Mouse (Mus musculus): ENCODE data around the gene Vps72. TPM values are rescaled to one million over a fixed set of nuclear protein-coding genes. Genes with fewer than 3 reads are reported as not detected.
"Not testable (repeated sequence)": the region's sequence is repeated elsewhere in the genome, so short reads cannot be mapped to it uniquely, and the experiment has no call there.

Vps72 gene
- total RNA-seq, 2 experiments from 2014 or later: 56.2 to 69.5 TPM

DNA sequence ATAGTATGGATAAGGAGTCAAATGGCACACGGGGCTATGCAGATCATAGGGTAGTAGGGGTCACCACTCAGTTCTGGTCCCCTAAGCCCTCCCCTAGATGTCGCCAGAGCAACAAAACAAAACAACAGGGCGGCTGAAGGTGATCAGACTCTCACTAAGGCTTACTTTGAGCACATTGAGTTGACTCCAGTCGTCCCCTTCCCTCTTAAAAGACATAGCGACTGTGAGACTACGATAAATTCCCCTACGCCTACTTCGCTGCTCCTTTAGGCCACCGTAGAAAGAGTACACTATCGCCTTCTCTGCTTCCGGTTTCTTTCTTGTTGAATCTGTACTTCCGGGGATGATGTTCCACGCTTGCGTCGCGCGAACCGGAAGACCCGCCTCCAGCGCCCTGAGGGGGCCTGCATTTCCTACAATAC is 22.9 kb downstream of the Vps72 start, which contains the start of the genes Scnm1 and Lysmd1:
Gene Scnm1, minus strand, starts transcription at position 332 of the 422 bp plus-strand sequence.
Gene Lysmd1, plus strand, starts transcription at position 409 of the 422 bp plus-strand sequence.
- DNase-seq: peak; percentile 91

DNA sequence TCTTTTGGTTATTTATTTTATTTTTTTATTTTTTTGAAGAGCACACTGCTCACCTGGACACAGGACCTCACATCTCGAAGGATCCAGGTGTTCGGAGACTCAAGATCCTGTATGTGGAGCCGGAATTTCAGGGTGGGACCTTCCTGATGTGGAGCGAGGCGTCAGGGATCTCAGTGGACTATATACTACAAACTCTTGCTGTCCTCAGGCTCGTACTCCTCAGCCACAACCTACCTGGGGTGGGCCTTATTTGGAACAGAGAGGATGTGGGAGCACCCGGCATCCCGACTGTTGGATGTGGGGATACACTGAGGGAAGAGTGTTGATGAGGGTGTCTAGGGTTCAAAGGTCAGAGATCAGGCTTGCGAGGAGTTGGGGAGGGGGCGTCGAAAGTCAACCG is 23.3 kb downstream of the Vps72 start:
- not testable (repeated sequence) for DNase-seq

DNA sequence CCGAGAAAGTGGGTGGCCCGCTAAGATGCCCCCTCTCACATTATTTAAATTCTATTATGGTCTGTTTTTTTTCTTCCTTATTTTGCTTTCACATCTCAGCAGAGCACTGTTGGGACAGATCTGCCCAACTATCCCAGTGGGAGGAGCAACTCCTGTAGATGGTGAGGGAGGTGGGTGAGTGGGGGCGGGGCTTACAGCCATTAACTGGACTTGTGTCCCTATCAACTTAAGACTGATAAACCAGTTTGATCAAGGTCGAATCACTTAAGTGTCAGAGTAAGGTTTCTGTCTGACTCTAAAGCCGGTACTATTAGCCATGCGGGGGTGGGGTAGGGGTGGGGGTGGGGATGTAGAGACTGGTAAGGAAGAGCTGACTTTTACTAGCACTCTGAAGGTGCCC is 24.2 kb downstream of the Vps72 start:
- peak; percentile 66 for DNase-seq

DNA sequence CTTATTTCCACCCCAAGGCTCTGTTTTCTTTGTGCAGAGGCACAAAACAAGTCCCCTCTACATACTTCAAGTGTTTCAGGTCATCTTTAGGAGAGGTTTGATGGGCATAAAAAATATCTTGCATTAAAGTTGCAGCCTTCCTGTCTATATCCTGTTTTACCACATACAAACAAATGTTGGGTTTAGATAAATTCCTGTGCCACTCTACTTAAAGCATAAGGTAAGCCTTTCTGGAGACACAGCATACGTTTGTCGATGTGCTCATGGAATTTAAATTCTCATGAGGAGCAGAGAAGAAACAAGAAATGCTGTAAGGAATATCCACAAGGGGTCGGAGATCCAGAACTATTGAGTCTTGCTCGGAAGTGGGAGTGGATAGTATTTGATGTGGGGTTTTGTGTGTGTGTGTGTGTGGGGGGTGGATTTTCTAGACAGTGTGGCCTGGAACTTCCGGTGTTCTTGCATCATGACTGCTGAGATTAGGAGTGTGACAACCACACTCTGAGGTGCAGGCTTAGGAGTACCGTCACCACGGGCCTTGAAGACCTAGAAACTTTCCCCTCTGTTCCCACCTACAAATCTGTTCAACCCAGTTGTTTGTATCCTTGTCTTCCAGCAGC is 24.7 kb downstream of the Vps72 start:
- DNase-seq: no peak

DNA sequence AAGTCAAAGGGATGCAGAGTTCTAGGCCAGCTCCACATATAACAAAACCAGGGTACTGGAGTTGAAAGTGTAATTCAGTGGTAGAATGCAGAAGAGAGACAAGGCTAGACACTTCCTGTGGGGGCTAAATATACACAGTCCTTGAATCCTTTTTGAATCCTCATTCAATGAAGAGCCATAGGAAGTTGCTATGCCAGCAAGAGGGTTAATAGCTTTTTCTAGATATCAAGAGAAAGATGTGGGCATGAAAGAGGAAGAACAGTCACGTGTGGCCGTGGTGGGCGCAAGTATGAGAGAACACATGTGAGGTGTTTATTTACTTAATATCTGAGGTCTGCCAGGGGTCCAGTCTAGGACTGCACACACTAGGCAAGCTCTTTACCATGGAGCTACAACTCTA is 25.5 kb downstream of the Vps72 start:
- DNase-seq: no peak

DNA sequence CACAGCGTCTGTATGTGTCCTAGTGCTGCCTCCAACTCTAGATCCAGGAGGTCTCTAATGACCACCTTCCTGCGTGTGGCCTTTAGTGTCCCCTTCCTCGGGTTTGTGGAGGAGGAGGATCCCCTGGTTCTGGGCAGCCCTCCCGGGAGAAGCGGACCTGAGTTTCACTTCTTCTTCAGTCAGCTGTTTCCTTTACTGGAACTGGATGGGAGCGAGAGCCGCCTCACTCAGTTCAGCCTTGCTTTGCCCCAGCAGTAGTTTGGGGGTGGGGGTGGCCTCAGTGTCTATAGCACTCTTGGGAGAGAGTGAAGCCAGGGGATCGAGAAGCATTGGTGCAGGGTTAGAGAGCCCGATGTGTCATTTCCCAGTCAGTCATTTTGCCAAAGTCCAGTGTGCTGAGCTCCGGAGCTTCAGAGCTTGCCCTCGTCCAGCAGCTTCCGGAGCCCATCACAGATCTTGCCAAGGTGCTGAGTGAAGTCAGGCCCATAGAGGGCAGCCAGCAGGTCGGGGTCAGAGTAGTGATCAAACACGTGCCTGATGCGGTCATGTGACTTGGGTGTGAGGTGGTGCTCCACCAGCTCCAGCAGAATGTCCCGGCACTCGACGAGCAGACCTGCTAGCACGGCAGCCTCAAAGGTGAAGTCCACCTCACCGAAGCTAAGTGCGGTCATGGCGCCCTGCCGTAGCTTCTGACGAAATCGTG is 28.9 kb downstream of the Vps72 start:
- no peak for DNase-seq

DNA sequence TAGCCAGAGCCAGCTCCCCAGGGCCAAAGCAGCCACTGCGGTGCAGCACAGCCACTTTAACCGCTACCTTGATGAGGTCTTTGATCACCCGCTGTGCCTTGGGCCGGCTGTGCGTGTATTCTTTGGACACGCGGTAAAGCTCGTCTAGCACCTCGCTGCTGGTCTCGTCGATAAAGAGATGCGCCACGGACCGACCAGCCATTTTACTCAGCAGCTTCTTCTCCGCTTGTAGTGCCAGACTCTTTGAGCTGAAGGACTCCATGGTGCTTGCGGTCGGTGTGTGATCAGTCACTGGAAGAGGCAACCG is 29.4 kb downstream of the Vps72 start:
- no peak for DNase-seq

DNA sequence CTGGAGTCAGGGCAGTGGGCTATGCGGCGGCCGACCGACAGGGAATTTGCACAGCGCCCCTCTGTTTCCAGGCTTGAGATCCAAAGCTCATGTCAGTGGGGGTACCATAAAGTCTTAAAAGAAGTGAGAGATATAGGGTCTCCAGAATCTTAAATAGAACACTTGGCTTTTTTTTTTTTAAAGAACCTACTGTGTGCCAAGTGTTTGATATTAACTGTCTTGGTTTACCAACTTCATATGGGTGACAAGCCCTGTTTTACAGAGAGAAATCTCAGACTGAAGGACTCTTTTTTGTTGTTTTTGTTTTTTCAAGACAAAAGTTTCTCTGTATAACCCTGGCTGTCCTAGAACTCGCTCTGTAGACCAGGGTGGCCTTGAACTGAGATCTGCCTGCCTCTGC is 30.0 kb downstream of the Vps72 start:
- no peak for DNase-seq

DNA sequence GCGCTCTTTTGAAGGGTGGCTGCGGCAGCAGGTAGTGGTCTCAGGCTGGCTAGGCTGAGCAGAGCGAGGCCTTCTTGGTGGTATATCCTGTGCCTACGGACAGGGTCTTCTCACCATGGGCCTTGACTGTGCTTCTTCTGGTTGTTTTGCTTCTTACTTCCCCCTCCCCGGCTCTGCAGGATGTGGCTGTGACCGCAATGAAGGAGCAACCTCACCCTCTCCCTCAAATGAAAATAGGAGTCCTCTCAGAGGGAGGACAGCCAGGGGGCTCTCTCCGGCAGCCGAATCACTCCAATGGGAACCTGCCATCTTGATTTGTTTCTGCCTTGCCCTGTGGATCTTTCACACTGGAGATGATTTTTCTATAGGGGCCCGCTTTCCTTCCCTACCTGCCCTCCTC is 30.7 kb downstream of the Vps72 start:
- no peak for DNase-seq

DNA sequence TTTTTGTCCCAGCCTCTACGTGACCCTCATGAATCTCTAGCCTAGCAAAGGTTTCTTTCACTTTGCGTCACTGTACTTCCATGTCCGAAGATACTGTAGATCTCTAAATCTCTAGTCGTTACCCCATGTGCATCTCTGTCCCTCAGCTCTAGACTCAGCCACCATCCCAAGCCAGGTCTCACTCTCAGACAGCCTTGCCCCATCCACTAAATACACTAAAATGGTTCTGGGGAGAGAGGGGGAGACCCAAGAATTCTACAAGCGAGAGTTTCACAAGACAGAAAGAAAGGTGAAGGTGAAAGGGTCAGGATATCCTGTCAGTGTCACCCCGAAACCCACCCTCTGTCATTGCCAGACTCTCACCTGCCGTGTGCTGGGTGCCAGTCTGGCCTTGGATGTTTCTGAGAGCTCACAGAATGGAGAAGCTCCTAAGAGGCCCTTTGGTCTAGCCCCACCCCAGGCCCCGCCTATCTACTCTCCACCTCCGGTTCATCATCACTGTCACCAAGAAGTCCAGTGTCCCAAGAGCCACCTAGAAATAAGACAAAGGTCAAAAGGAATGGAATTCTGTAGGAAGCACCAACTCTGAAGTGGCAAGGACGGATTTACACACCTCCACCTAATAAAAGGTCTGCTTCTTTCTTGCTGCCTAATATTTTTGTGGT is 31.3 kb downstream of the Vps72 start, which contains the start of gene Tnfaip8l2:
Gene Tnfaip8l2, minus strand, starts transcription at position 409 of the 665 bp plus-strand sequence.
- no peak for DNase-seq

DNA sequence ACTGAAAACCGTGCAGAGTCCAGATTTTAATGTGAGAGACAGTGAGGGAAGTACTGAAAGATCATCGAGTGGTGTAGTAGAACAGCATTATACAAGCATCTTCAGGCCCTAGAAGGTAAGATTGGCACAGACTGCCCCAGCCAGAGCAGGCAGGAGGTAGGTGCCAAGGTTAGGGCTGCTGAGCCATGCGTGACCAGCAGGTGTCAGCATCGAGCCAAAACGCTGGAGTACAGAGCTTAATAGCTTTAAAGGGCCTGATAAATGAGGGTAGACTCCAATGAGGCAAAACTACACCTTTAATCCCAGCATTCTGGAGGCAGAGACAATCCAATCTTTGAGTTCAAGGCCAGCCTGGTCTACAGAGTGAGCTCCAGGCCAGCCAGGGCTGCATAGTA is 31.8 kb downstream of the Vps72 start:
- DNase-seq: peak; percentile 93

DNA sequence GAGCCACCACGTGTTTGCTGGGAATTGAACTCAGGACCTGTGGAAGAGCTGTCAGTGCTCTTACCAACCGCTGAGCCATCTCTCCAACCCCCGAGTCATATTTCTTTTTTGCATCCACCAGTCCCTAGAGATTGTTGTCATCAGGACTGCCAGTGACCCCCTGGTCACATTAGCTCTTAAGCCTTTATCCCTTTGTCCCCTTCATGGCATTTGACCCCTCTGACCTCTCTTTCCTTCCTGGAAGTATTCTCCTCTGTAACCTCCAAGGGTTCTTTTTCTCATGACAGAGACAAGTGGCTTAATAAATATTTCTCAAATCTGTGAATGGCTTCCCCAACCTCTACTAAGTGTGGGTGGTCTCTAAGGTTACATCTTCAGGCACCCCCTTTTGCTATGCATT is 37.1 kb downstream of the Vps72 start:
- no peak for DNase-seq

DNA sequence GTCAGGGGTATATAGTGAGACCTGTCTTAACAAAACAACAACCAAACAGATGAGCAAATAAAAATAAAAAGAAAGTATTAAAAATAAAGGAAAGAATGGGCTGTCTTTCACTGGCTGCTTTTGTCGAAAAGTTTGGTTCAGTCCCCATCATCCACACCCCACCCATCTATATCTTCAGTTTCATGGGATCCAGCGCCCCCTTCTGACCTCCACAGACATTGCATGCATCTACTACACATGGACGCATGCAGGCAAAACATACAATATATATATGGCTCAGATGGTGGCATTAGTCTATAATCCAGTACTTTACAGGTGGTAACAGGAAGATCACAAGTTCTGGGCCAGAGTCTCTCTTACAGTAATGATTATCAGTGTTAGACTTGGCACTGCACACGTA is 43.1 kb downstream of the Vps72 start:
- DNase-seq: peak; percentile 53

DNA sequence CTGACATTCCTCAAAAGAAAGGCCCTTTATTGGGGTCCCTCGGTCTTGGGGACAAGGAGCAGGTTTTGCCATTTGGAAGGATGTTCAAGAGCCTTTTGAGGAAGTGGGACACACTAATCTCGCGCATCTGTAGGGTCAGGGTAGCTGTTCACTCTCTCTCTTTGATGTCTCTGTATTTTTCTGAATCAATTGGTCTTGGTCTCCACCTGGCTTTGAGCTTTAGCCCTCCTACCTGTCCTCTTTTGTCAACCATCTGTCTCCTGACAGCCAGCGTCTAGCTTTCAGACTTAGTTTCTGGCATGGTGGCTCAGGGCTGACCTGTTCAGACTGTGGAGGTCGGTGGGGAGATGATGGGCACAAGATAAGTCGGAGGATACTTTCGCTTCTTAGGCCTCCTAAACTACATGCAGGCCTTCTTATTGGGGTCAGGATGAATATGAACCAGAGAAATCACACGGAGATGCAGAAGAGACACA is 48.7 kb downstream of the Vps72 start:
- no peak for DNase-seq

DNA sequence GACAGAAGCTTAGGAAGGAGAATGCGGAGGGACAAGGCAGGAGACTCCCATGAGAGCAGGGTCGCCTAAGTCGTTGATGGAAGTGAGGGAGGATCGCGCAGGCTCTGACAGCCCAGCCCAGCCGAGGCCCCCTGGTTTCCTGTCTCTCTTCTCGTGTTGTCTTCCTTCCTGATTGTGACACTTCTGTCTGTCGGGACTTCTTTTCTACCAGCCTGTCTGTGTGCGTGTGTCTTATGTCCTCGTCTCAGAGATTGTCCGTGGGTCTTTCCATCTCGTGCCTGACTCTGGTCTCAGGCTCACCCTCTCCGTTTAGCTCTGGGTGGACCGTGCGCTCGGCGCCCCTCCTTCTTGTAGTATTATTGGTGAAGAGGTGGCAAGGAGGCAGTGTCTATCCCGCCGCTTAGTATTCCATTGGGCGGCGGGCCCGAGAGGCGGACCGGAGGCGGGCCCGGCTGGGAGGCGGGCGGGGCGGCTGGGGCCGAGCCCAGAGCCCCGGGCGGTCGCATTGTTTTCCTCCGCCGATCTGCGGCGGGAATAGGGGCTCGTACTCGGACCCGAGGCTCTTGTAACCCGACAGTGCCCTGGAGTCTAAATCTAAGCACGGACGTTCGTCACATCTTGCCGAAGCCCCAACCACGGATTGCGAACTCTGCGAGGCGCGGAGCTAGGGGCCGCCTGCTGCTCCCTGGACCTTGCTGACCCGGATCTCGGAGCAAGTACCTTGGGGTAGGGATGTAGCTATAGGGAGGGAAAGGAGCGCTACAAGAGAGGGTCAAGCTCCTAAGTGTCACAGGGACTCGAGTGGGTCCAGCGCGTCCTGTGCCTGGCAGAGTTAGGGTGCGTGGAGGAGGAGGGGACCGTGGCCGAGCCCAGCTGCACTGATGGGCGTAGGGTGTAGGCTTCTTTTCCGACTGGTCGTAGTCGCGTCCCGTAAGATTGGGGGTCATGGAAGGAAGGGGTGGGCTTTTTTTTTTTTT is 49.5 kb downstream of the Vps72 start, which contains the start of gene Sema6c:
Gene Sema6c, plus strand, starts transcription at position 471 of the 977 bp plus-strand sequence.
- peak; percentile 94 for DNase-seq

DNA sequence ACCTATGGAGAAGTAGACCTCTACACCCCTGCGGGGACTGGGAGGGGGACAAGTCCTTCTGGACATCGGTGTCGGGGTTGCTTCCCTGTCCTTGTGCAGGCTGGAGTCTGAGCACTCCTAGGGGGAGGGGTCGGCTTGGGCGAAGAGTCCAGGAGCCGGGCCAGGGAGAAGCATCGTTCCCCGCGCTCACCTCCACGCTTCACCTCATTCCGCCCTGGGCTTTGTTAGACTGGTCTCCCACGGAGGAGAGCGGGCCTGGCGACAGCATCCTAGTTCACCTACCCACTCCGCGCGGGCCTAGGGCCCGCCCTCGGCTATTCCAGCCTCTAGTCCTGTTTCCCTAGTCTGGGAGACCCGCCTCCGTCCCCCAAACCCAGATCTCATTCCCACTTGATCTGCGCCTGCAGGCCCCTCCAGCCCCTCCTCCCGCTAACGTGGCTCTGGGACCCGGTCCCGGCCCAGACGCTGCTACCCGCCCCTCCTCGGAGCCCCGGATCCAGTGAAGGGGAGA is 50.3 kb downstream of the Vps72 start:
- DNase-seq: no peak

DNA sequence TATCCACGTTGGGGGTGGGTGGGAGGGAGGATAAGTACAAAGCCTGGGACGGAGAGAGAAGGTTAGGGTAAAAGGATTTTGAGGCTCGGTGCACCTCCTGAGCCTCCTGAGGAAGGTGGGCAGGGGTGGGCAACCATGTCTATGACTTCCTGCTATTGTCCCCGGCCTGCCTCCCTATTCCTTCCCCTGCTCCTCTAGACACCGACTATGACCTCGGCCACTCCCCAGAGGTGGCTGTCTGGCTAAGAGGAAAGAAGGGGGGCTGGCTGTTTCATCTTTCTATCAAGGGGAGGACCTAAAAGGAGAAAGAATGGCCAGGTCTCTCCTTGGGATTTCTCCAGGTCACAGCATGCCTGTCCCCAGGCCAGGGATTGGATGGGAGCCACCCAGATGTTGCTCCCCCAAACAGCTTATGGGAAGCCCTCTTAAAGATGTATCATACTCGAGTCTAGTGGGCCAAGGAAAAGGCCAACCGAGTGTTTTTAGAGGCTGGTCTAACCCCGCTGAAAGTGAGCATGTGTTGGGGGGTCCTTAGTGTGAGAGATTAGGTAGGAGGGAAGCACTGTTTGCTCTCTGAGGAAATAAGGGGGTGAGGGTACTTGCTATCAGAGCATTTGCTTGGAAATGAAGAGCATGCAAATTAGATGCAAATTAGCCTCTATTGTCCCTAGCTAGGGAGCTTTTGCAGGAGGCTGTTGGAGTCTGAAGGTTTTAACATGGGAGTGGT is 51.0 kb downstream of the Vps72 start:
- DNase-seq: no peak

DNA sequence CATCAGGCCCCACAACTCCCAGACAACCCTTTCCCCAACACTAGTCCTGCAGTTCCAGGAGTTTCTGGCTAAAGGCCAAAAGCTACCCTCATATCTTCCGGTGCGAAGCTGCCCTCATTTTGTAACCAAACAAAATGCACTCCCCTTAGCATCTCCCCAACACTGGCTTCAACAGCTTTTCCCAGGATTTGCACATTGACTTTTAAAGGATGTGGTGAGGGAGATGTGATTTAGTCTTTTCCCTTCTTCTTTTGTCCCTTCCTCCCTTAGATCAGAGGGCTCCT is 51.5 kb downstream of the Vps72 start:
- no peak for DNase-seq

DNA sequence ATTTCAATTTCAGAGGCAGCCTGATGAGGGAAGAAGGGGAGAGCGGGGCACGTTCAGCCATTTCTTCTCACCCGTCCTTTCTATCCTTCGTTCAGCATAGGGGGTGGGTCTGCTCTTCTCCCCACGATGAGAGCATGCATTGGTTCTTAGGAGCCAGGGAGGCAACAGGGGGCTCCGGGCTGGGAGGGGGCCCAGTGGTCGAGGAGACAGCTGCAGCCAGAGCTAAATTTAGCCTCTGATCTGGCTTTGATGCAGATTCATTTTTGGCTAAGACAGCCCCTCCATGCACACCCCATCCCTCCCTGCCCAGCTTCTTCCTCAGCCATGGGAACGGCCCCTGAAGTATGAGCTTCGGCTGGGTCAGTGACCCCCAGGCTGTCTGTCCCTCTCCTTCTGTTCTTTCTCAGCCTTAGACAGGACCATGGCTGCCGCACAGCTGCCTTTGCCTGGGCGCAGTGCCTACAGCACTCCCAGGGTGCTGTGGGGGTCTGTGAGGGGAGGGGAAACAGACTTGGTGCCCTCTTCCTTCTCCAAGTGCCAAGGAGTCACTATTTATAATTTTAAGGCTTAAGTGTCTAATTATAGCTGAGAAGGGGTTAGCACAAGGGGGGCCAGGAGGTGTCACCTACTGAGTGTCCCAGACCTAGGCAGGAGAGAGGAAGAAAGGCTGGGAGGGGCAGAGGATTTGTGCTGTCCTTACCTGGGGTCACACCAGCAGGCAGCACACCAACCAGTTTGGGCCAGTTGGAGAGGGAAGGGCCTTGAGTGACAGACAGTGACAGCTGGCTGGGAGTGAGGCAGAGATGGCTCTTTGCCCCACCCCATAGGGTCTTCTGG is 52.8 kb downstream of the Vps72 start:
- no peak for DNase-seq

DNA sequence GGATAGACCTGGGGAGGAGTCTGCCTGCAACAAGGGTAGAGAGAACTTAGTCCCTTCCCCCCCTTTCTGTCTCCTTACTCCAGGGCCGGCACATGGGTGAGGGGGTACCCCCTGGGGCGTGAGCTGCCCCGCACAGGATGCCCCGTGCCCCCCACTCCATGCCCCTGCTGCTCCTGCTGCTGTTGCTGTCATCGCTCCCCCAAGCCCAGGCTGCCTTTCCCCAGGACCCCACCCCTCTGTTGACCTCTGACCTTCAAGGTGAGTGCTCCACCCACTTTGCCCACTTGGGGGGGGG is 53.4 kb downstream of the Vps72 start:
- no peak for DNase-seq

DNA sequence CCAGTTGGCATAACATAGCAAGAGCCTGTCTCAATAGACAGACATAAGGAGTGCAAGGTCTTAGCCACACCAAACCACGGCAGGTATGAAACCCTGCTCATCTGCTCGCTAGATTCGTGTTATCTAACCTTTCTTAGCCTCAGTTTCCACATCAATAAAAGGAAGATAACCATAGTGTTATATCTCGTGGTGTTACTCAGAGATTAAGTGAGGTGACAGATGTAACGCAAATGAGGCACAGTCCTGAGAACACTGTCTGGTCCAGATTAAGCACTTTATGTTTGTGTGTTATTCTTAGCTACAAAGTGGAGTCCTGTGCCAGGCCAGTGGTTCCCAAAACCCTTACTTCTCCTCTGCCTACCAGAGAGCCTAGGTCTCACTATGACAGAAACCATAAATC is 54.0 kb downstream of the Vps72 start:
- no peak for DNase-seq

Measured in adrenal gland, postnatal 10 days (tissue).